Mouse (Mus musculus) limb, embryonic 11.5 days (tissue): ENCODE data around the gene Scg5. TPM values are rescaled to one million over a fixed set of nuclear protein-coding genes. Genes with fewer than 3 reads are reported as not detected.

Experiments used
- ATAC-seq: fragments of 200-750 bp; cut with Nextera tagmentation; 2 replicates; pipeline ENCODE4 v1.8.0; 2017; ENCODE audit warnings: low read depth; ENCODE audit not compliant: insufficient number of reproducible peaks, low FRiP score, low TSS enrichment
- DNase-seq: peaks from one replicate; pipeline ENCODE4 v3.0.0-alpha.2; 2015; ENCODE audit warnings: low spot score
- H3K27ac ChIP-seq: fragments of 300-500 bp; sonication (generic); replicated peaks from 2 replicates; pipeline ENCODE4 v1.5.1; 2014; ENCODE audit warnings: low read depth, mild to moderate bottlenecking, low read length
- H3K27me3 ChIP-seq: fragments of 300-500 bp; sonication (generic); 2 replicates; pipeline ENCODE4 v1.6.1; 2014; ENCODE audit warnings: mild to moderate bottlenecking, low read length, mixed read lengths; ENCODE audit not compliant: control insufficient read depth, insufficient read depth
- H3K36me3 ChIP-seq: fragments of 300-500 bp; sonication (generic); 2 replicates; pipeline ENCODE4 v1.6.1; 2014; ENCODE audit warnings: mild to moderate bottlenecking, low read length, moderate library complexity, mixed read lengths; ENCODE audit not compliant: control insufficient read depth, insufficient read depth
- H3K4me1 ChIP-seq: fragments of 300-500 bp; sonication (generic); 2 replicates; pipeline ENCODE4 v1.6.1; 2014; ENCODE audit warnings: low read length, mixed read lengths; ENCODE audit not compliant: control insufficient read depth, insufficient read depth
- H3K4me2 ChIP-seq: fragments of 300-500 bp; sonication (generic); 2 replicates; pipeline ENCODE4 v1.6.1; 2014; ENCODE audit warnings: low read depth, mild to moderate bottlenecking, moderate library complexity; ENCODE audit not compliant: severe bottlenecking
- H3K4me3 ChIP-seq: fragments of 300-500 bp; sonication (generic); 2 replicates; pipeline ENCODE4 v1.5.1; 2014; ENCODE audit warnings: low read depth, low read length
- H3K9ac ChIP-seq: fragments of 300-500 bp; sonication (generic); 2 replicates; pipeline ENCODE4 v1.6.1; 2014; ENCODE audit warnings: mild to moderate bottlenecking, low read length
- H3K9me3 ChIP-seq: fragments of 300-500 bp; sonication (generic); 2 replicates; pipeline ENCODE4 v1.6.1; 2016; ENCODE audit warnings: low read length; ENCODE audit not compliant: control insufficient read depth
- WGBS: fragments of 180-500 bp; shearing (Covaris S2); extraction: QIAGEN DNeasy Blood & Tissue Kit; methylation state at CpG from one replicate; pipeline ENCODE4 v1.1.7; 2014; 5-methylcytosine and 5-hydroxymethylcytosine counted together
- polyA plus RNA-seq: library from polyadenylated mRNA; unstranded; fragments of >200 nt; fragmentation: Nextera tagmentation; extraction: Ambion mirVana; gene quantifications from 2 replicates; pipeline ENCODE4 v1.2.1, GENCODE M21; 2014

Gene Scg5
- polyA plus RNA-seq, 1 experiment from 2014 or later, result 1.5 TPM

GRCm38 (mm10) chr2:113776297-113776696, 52.6 kb downstream of the Scg5 start:
- no peaks in the 10 kb centered on the region for H3K9me3 ChIP-seq
- no peaks in the 10 kb centered on the region for H3K27me3 ChIP-seq
- H3K27ac ChIP-seq, result no peak overlapping the region
- H3K4me1 ChIP-seq, result no peaks in the 10 kb centered on the region
- no peak overlapping the region for H3K9ac ChIP-seq
- DNase-seq (no peak), ATAC-seq (no peak)
- no peak overlapping the region for H3K4me3 ChIP-seq
- 87% methylated on average over 3 of the region's 3 CpGs for WGBS
- no peaks in the 10 kb centered on the region for H3K36me3 ChIP-seq
- H3K4me2 ChIP-seq, result no peak overlapping the region

GRCm38 (mm10) chr2:113774150-113774805, 54.6 kb downstream of the Scg5 start:
- Histone ChIP-seq H3K9ac (no peak overlapping the region), H3K27me3 (no peaks in the 10 kb centered on the region), H3K9me3 (no peaks in the 10 kb centered on the region), H3K4me1 (no peaks in the 10 kb centered on the region), H3K36me3 (no peaks in the 10 kb centered on the region), H3K4me2 (no peak overlapping the region), H3K27ac (no peak overlapping the region), H3K4me3 (no peak overlapping the region)
- 73% methylated on average over 6 of the region's 6 CpGs for WGBS
- no peak for ATAC-seq
- no peak for DNase-seq

- Histone ChIP-seq H3K4me2 (no peak overlapping the region), H3K9me3 (no peaks in the 10 kb centered on the region), H3K9ac (no peak overlapping the region), H3K4me3 (no peak overlapping the region), H3K27me3 (no peaks in the 10 kb centered on the region), H3K4me1 (no peaks in the 10 kb centered on the region), H3K36me3 (no peaks in the 10 kb centered on the region), H3K27ac (no peak overlapping the region)
- DNase-seq (no peak), ATAC-seq (no peak)
- 83% methylated on average over 8 of the region's 8 CpGs for WGBS
These were observed 60.2 kb downstream of the Scg5 start for GRCm38 (mm10) chr2:113768541-113769303.

GRCm38 (mm10) chr2:113765885-113766284, 63.0 kb downstream of the Scg5 start:
- no peaks in the 10 kb centered on the region for H3K9me3 ChIP-seq
- H3K4me2 ChIP-seq, result no peak overlapping the region
- no peaks in the 10 kb centered on the region for H3K27me3 ChIP-seq
- H3K36me3 ChIP-seq, result no peaks in the 10 kb centered on the region
- DNase-seq (no peak), ATAC-seq (no peak)
- H3K4me1 ChIP-seq, result no peaks in the 10 kb centered on the region
- 59% methylated on average over 1 of the region's 1 CpGs for WGBS
- no peak overlapping the region for H3K4me3 ChIP-seq
- no peak overlapping the region for H3K27ac ChIP-seq
- H3K9ac ChIP-seq, result no peak overlapping the region

GRCm38 (mm10) chr2:113764968-113765367, 64.0 kb downstream of the Scg5 start:
- Histone ChIP-seq H3K4me3 (no peak overlapping the region), H3K36me3 (no peaks in the 10 kb centered on the region), H3K4me2 (no peak overlapping the region), H3K27ac (no peak overlapping the region), H3K9me3 (no peaks in the 10 kb centered on the region), H3K9ac (no peak overlapping the region), H3K4me1 (no peaks in the 10 kb centered on the region), H3K27me3 (no peaks in the 10 kb centered on the region)
- WGBS, result 82% methylated on average over 5 of the region's 5 CpGs
- no peak for ATAC-seq
- DNase-seq, result no peak

- WGBS, result under 1% methylated on average over 62 of the region's 64 CpGs
- DNase-seq (peak; percentile 69), ATAC-seq (peak; percentile 56)
- Histone ChIP-seq H3K4me3 (peak within 1 kb of the TSS; percentile 61), H3K4me1 (peaks cover 8% of the 10 kb centered on the region), H3K36me3 (no peaks in the 10 kb centered on the region), H3K4me2 (peak within 1 kb of the TSS; percentile 96), H3K9ac (peak within 1 kb of the TSS; percentile 64), H3K9me3 (no peaks in the 10 kb centered on the region), H3K27ac (0 out of 2 replicates have a peak within 1 kb of the TSS, but pooled peaks have one; percentile 6), H3K27me3 (peaks cover 12% of the 10 kb centered on the region; the same call in 1 of the 2 replicates)
These were observed 70.4 kb downstream of the Scg5 start, which contains the start of gene Grem1 for GRCm38 (mm10) chr2:113758311-113759161. Gene Grem1, minus strand, starts transcription at chr2:113758646.

- Histone ChIP-seq H3K4me1 (peaks cover 8% of the 10 kb centered on the region), H3K9ac (peak overlapping the region; percentile 64), H3K4me3 (peak overlapping the region; percentile 61), H3K27ac (no peak overlapping the region), H3K9me3 (no peaks in the 10 kb centered on the region), H3K27me3 (peaks cover 12% of the 10 kb centered on the region; the same call in 1 of the 2 replicates), H3K4me2 (peak overlapping the region; percentile 96), H3K36me3 (no peaks in the 10 kb centered on the region)
- ATAC-seq, result peak; percentile 37; the same call in 1 of the 2 replicates
- under 1% methylated on average over 47 of the region's 47 CpGs for WGBS
- DNase-seq, result peak; percentile 72
These were observed 71.2 kb downstream of the Scg5 start for GRCm38 (mm10) chr2:113757525-113758310.
